Mouse (Mus musculus): Measurements from ENCODE around the gene Sirt2. TPM values are rescaled to one million over a fixed set of nuclear protein-coding genes. Genes with fewer than 3 reads are reported as not detected.

Sirt2 gene
- total and polyA plus RNA-seq, 3 experiments = 35.7 to 72.4 TPM; not detected in 1

- Histone ChIP-seq H3K4me3 (ENCODE audit: control insufficient read depth in 1 of 2, insufficient read depth in 1 of 2, low read depth in 2 of 2, low read length in 2 of 2) (no peak overlapping the region), H3K79me2 (ENCODE audit: control insufficient read depth, insufficient read depth, low read length, poor library complexity) (no peaks in the 10 kb centered on the region), H3K27ac (ENCODE audit: control insufficient read depth, low read depth, low read length) (no peak overlapping the region), H3K9ac (ENCODE audit: control insufficient read depth, low read depth, low read length, poor library complexity, severe bottlenecking) (no peak overlapping the region), H3K4me1 (ENCODE audit: control insufficient read depth in 1 of 2, insufficient read depth in 2 of 2, low read length in 2 of 2) (peaks cover 0 to 4% of the 10 kb centered on the region in 2 experiments; a peak in 2 of 4 replicates), H3K36me3 (ENCODE audit: control insufficient read depth in 1 of 2, insufficient read depth in 2 of 2, low read length in 2 of 2) (peaks cover 0 to 2% of the 10 kb centered on the region in 2 experiments; a peak in 2 of 4 replicates), H3K27me3 (ENCODE audit: control insufficient read depth in 1 of 2, insufficient read depth in 2 of 2, low read length in 2 of 2) (no peaks in the 10 kb centered on the region), H3K9me3 (replicated peaks; ENCODE audit: insufficient read depth, low read length) (no peaks in the 10 kb centered on the region)
- DNase-seq (ENCODE audit: low read depth, low spot score) = no peak
- no peak for TF ChIP-seq ZNF384 (IDR thresholded peaks at IDR 0.05; ENCODE audit: low read depth, low read length)
- no peak for TF ChIP-seq MAX (IDR thresholded peaks at IDR 0.05; ENCODE audit: low read length)
- TF ChIP-seq ETS1 (IDR thresholded peaks at IDR 0.05; ENCODE audit: low read depth, low read length) = no peak
- TF ChIP-seq GATA1 (IDR thresholded peaks at IDR 0.05; ENCODE audit: low read depth, low read length) = no peak
- TF ChIP-seq NRF1 (IDR thresholded peaks at IDR 0.05; ENCODE audit: insufficient read depth, low read depth, low read length, poor library complexity, severe bottlenecking) = no peak
- no peak for TF ChIP-seq ZC3H11A (IDR thresholded peaks at IDR 0.05; ENCODE audit: low read depth, low read length)
- TF ChIP-seq RAD21 (IDR thresholded peaks at IDR 0.05; ENCODE audit: low read depth, low read length) = no peak
- TF ChIP-seq JUND (IDR thresholded peaks at IDR 0.05; ENCODE audit: low read depth, low read length) = no peak
- TF ChIP-seq ZMIZ1 (IDR thresholded peaks at IDR 0.05; ENCODE audit: low read depth, low read length) = no peak
- no peak for TF ChIP-seq USF2 (IDR thresholded peaks at IDR 0.05; ENCODE audit: borderline replicate concordance in 1 of 2, insufficient read depth in 1 of 2, low read depth in 1 of 2, low read length in 2 of 2)
- no peak for TF ChIP-seq POLR2A (IDR thresholded peaks at IDR 0.05; ENCODE audit: control insufficient read depth in 1 of 2, insufficient read depth in 1 of 2, low read depth in 1 of 2, low read length in 2 of 2, poor library complexity in 1 of 2)
- no peak for TF ChIP-seq CTCF (IDR thresholded peaks at IDR 0.05 in 2 of 3, conservative IDR thresholded peaks at IDR 0.05 in 1 of 3; ENCODE audit: control insufficient read depth in 1 of 3, insufficient read depth in 1 of 3, low read depth in 2 of 3, low read length in 3 of 3, poor library complexity in 1 of 3, severe bottlenecking in 1 of 3)
- no peak for TF ChIP-seq MAFK (IDR thresholded peaks at IDR 0.05; ENCODE audit: borderline replicate concordance, low read depth, low read length)
- TF ChIP-seq ZKSCAN1 (IDR thresholded peaks at IDR 0.05; ENCODE audit: low read depth, low read length) = no peak
- TF ChIP-seq USF1 (IDR thresholded peaks at IDR 0.05; ENCODE audit: low read depth, low read length) = no peak
Measured at GRCm38 (mm10) chr7:28781261-28781663, 14.7 kb downstream of the Sirt2 start.

- H3K9ac ChIP-seq (ENCODE audit: control insufficient read depth, low read depth, low read length, poor library complexity, severe bottlenecking) = no peak overlapping the region
- H3K36me3 ChIP-seq (ENCODE audit: control insufficient read depth in 1 of 2, insufficient read depth in 2 of 2, low read length in 2 of 2) = peaks cover 0 to 1% of the 10 kb centered on the region in 2 experiments; a peak in 1 of 4 replicates
- peaks cover 0 to 3% of the 10 kb centered on the region in 2 experiments; a peak in 2 of 4 replicates for H3K4me1 ChIP-seq (ENCODE audit: control insufficient read depth in 1 of 2, insufficient read depth in 2 of 2, low read length in 2 of 2)
Measured at GRCm38 (mm10) chr7:28785161-28785560, 18.6 kb downstream of the Sirt2 start.

More at GRCm38 (mm10) chr7:28785161-28785560, 18.6 kb downstream of the Sirt2 start:
- H3K27ac ChIP-seq (ENCODE audit: control insufficient read depth, low read depth, low read length) = no peak overlapping the region
- H3K27me3 ChIP-seq (ENCODE audit: control insufficient read depth in 1 of 2, insufficient read depth in 2 of 2, low read length in 2 of 2) = no peaks in the 10 kb centered on the region
- TF ChIP-seq GABPA (IDR thresholded peaks at IDR 0.05; ENCODE audit: low read depth, low read length) (no peak), POLR2AphosphoS2 (IDR thresholded peaks at IDR 0.05; ENCODE audit: low read length) (no peak), UBTF (IDR thresholded peaks at IDR 0.05; ENCODE audit: borderline replicate concordance, insufficient read depth, low read depth, low read length) (no peak), MEF2A (IDR thresholded peaks at IDR 0.05; ENCODE audit: extremely low read depth, insufficient replicate concordance, low read depth, low read length, poor library complexity, severe bottlenecking) (no peak), SIN3A (IDR thresholded peaks at IDR 0.05; ENCODE audit: low read length) (no peak), CTCF (IDR thresholded peaks at IDR 0.05 in 2 of 3, conservative IDR thresholded peaks at IDR 0.05 in 1 of 3; ENCODE audit: control insufficient read depth in 1 of 3, insufficient read depth in 1 of 3, low read depth in 2 of 3, low read length in 3 of 3, poor library complexity in 1 of 3, severe bottlenecking in 1 of 3) (no peak), GATA1 (IDR thresholded peaks at IDR 0.05; ENCODE audit: low read depth, low read length) (no peak), BHLHE40 (IDR thresholded peaks at IDR 0.05; ENCODE audit: borderline replicate concordance, low read depth, low read length) (no peak), SMC3 (IDR thresholded peaks at IDR 0.05; ENCODE audit: low read depth, low read length) (no peak), HCFC1 (IDR thresholded peaks at IDR 0.05; ENCODE audit: low read depth, low read length) (no peak), EP300 (IDR thresholded peaks at IDR 0.05; ENCODE audit: low read depth in 1 of 2, low read length in 2 of 2) (no peak), CHD1 (IDR thresholded peaks at IDR 0.05; ENCODE audit: low read depth, low read length) (no peak), MAFK (IDR thresholded peaks at IDR 0.05; ENCODE audit: borderline replicate concordance, low read depth, low read length) (no peak), ELF1 (IDR thresholded peaks at IDR 0.05; ENCODE audit: low read depth, low read length) (no peak), ETS1 (IDR thresholded peaks at IDR 0.05; ENCODE audit: low read depth, low read length) (no peak), ZC3H11A (IDR thresholded peaks at IDR 0.05; ENCODE audit: low read depth, low read length) (no peak)
- no peak for DNase-seq (ENCODE audit: low read depth, low spot score)
- H3K4me3 ChIP-seq (ENCODE audit: control insufficient read depth in 1 of 2, insufficient read depth in 1 of 2, low read depth in 2 of 2, low read length in 2 of 2) = no peak overlapping the region
- no peaks in the 10 kb centered on the region for H3K79me2 ChIP-seq (ENCODE audit: control insufficient read depth, insufficient read depth, low read length, poor library complexity)
- H3K9me3 ChIP-seq (replicated peaks; ENCODE audit: insufficient read depth, low read length) = no peaks in the 10 kb centered on the region

Measured in MEL (cell line).